Mouse (Mus musculus) limb, embryonic 15.5 days (tissue): ENCODE measurements around the gene Yaf2. TPM values are rescaled to one million over a fixed set of nuclear protein-coding genes. Genes with fewer than 3 reads are reported as not detected.

ENCODE experiments used
- ATAC-seq: fragments of 200-750 bp; cut with Nextera tagmentation; 2 replicates; pipeline ENCODE4 v1.8.0; 2017; ENCODE audit warnings: low read depth, moderate TSS enrichment; ENCODE audit not compliant: insufficient number of reproducible peaks, low FRiP score, low TSS enrichment
- H3K27ac ChIP-seq: fragments of 300-500 bp; sonication (generic); 2 replicates; pipeline ENCODE4 v1.5.1; 2015; ENCODE audit warnings: moderate library complexity, mild to moderate bottlenecking, inconsistent platforms
- H3K27me3 ChIP-seq: fragments of 300-500 bp; sonication (generic); 2 replicates; pipeline ENCODE4 v1.6.1; 2015; ENCODE audit warnings: inconsistent platforms
- H3K36me3 ChIP-seq: fragments of 300-500 bp; sonication (generic); 2 replicates; pipeline ENCODE4 v1.6.1; 2015; ENCODE audit warnings: inconsistent platforms
- H3K4me1 ChIP-seq: fragments of 300-500 bp; sonication (generic); 2 replicates; pipeline ENCODE4 v1.6.1; 2015; ENCODE audit warnings: inconsistent platforms
- H3K4me2 ChIP-seq: fragments of 300-500 bp; sonication (generic); 2 replicates; pipeline ENCODE4 v1.6.1; 2015; ENCODE audit warnings: mild to moderate bottlenecking, inconsistent platforms
- H3K4me3 ChIP-seq: fragments of 300-500 bp; sonication (generic); 2 replicates; pipeline ENCODE4 v1.5.1; 2015; ENCODE audit warnings: mild to moderate bottlenecking, inconsistent platforms
- H3K9ac ChIP-seq: fragments of 300-500 bp; sonication (generic); 2 replicates; pipeline ENCODE4 v1.6.1; 2015; ENCODE audit warnings: inconsistent platforms
- H3K9me3 ChIP-seq: fragments of 300-500 bp; sonication (generic); 2 replicates; pipeline ENCODE4 v1.6.1; 2016; ENCODE audit warnings: inconsistent platforms
- WGBS: fragments of 180-500 bp; shearing (Covaris S2); methylation state at CpG from one replicate; pipeline ENCODE4 v1.1.7; 2015; 5-methylcytosine and 5-hydroxymethylcytosine counted together
- polyA plus RNA-seq: library from polyadenylated mRNA; unstranded; fragments of >200 nt; fragmentation: Nextera tagmentation; extraction: Ambion mirVana; gene quantifications from 2 replicates; pipeline ENCODE4 v1.2.1, GENCODE M21; 2015

The Yaf2 gene
- polyA plus RNA-seq, 1 experiment from 2014 or later: 58.6 TPM

DNA sequence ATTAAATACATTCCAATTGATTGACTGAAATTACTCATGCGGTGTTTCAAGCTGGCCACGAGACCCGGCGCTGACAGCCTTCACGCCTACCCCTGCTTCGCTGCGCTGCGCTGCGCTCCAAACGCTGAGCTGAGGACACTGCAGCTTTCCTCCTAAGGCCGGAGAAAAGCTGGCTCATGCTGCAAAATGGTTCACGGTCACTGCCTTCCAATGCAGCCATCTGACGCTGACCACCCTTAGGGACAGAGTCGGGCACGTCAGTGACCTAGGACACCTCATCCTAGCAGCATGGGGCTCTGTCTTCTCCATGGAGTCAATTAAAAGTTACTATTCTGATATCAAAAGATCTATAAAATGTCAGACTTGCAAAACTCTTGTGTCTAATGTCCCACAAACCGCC is 70.4 kb downstream of the Yaf2 start:
- Histone ChIP-seq H3K27me3 (no peaks in the 10 kb centered on the region), H3K4me1 (peaks cover 8% of the 10 kb centered on the region; the same call in 1 of the 2 replicates), H3K4me3 (no peak overlapping the region), H3K4me2 (no peak overlapping the region), H3K27ac (no peak overlapping the region), H3K9me3 (no peaks in the 10 kb centered on the region), H3K9ac (no peak overlapping the region), H3K36me3 (peaks cover 7% of the 10 kb centered on the region; the same call in 1 of the 2 replicates)
- no peak for ATAC-seq
- 82% methylated on average over 16 of the region's 16 CpGs for WGBS

DNA sequence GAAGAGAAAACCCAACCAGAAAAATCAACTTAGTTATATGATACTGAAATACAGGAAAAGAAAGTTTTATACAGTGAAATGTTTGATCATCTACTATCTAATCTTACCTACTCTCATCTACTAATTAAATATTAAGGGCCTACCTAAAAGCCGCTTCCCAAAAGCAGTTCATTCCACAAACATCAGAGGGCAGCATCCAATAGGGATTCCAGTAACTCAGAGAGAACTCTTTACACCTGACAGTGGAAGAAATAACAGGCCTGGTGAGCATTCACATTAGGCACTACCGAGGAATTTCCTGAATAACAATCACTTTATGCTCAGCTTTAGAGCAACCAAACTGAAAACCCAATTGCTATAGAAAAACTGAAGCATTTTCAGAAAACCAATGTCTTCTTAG is 71.0 kb downstream of the Yaf2 start:
- ATAC-seq: no peak
- WGBS: 35% methylated on average over 2 of the region's 2 CpGs
- Histone ChIP-seq H3K4me3 (no peak overlapping the region), H3K36me3 (peaks cover 12% of the 10 kb centered on the region; the same call in 1 of the 2 replicates), H3K9me3 (no peaks in the 10 kb centered on the region), H3K4me1 (peaks cover 8% of the 10 kb centered on the region; the same call in 1 of the 2 replicates), H3K27ac (no peak overlapping the region), H3K4me2 (no peak overlapping the region), H3K27me3 (no peaks in the 10 kb centered on the region), H3K9ac (no peak overlapping the region)

DNA sequence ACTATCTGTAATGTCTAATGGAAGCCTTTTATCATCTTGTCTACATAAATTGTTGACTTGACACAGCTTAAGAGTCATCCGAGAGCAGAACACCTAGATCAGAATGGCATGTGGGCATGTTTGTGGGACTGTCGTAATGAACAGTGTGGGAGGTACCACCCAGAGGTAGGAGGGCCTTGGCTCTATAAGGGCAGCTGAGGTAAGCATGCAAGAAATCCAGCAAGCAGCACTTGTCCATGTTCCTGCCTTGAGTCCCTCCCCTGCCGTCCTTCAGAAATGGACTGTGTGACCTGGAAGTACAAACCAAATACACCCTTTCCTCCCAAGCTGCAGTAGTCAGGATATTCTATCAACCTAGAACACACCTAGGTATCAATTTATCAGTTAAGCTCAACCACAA is 71.5 kb downstream of the Yaf2 start:
- ATAC-seq: no peak
- no peak overlapping the region for H3K9ac ChIP-seq
- no peaks in the 10 kb centered on the region for H3K9me3 ChIP-seq
- 70% methylated on average over 3 of the region's 3 CpGs for WGBS
- H3K27me3 ChIP-seq: no peaks in the 10 kb centered on the region
- no peak overlapping the region for H3K27ac ChIP-seq
- H3K36me3 ChIP-seq: peaks cover 12% of the 10 kb centered on the region; the same call in 1 of the 2 replicates
- no peak overlapping the region for H3K4me3 ChIP-seq
- no peak overlapping the region for H3K4me2 ChIP-seq
- peaks cover 3% of the 10 kb centered on the region; the same call in 1 of the 2 replicates for H3K4me1 ChIP-seq

DNA sequence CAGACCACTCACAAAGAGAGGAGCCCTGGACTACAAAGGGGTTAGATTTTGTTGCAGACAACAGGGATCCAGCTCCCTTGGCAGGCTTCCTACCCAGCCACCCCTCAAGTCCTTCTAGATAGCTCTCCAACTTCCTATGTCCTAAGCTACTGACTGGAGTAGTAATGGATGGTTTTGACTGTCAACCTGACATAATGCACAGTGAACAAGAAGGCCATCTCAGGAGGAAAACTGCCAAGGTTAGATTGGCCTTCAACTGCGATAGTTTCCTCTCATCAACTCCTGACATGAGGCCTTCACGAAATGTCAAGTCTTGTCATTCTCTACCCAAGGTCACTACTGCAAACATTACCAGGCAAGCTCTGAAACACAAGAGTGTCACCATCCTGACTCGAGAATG is 72.5 kb downstream of the Yaf2 start:
- peaks cover 3% of the 10 kb centered on the region; the same call in 1 of the 2 replicates for H3K4me1 ChIP-seq
- no peak overlapping the region for H3K4me3 ChIP-seq
- H3K36me3 ChIP-seq: peaks cover 7% of the 10 kb centered on the region; the same call in 1 of the 2 replicates
- H3K27ac ChIP-seq: no peak overlapping the region
- H3K9ac ChIP-seq: no peak overlapping the region
- H3K9me3 ChIP-seq: no peaks in the 10 kb centered on the region
- ATAC-seq: no peak
- no peaks in the 10 kb centered on the region for H3K27me3 ChIP-seq
- no peak overlapping the region for H3K4me2 ChIP-seq
- 94% methylated on average over 3 of the region's 3 CpGs for WGBS

DNA sequence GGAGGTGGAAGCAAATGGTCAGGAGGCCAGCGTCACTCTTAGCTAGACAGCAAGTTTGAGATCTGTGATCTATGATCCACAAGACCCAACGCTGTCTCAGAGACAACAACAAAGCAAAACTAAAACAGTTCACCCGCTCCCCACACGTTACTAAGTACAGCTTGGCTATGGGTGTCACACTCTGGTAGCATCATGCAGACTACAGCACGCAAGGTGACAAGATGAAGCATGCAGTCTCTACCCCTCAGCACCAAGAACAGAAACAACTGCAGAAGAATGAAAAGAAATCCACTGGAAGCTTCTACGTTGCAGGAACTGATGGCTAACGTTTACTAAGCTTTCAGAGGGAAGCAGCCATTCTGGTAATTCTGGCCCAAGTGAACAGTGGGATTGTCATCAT is 73.2 kb downstream of the Yaf2 start:
- Histone ChIP-seq H3K4me3 (no peak overlapping the region), H3K9me3 (no peaks in the 10 kb centered on the region), H3K36me3 (peaks cover 11% of the 10 kb centered on the region), H3K4me1 (peaks cover 3% of the 10 kb centered on the region; the same call in 1 of the 2 replicates), H3K4me2 (no peak overlapping the region), H3K27ac (no peak overlapping the region), H3K27me3 (no peaks in the 10 kb centered on the region), H3K9ac (no peak overlapping the region)
- 89% methylated on average over 7 of the region's 7 CpGs for WGBS
- no peak for ATAC-seq

DNA sequence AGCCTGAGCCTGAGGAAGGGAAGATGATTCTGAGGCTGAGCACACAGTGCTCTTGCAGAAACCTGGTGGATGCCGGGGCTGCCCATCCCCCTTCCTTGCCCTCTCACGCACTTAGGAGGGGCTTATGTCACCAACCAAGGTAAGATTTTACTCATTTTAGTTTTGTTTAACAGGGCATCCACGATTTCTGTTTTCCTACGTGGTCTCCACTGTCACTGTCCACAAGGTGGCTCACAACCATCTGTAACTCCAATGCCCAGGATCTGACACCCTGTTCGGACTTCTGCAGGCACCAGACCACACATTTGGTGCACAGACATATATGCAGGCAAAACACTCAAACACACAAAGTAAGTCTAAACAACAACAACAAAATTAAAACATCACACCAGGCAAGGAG is 73.9 kb downstream of the Yaf2 start:
- H3K9me3 ChIP-seq: no peaks in the 10 kb centered on the region
- no peak overlapping the region for H3K4me2 ChIP-seq
- no peak for ATAC-seq
- H3K36me3 ChIP-seq: peaks cover 19% of the 10 kb centered on the region
- no peak overlapping the region for H3K27ac ChIP-seq
- no peaks in the 10 kb centered on the region for H3K27me3 ChIP-seq
- H3K9ac ChIP-seq: no peak overlapping the region
- no peak overlapping the region for H3K4me3 ChIP-seq
- H3K4me1 ChIP-seq: peaks cover 3% of the 10 kb centered on the region; the same call in 1 of the 2 replicates
- WGBS: 58% methylated on average over 5 of the region's 5 CpGs

DNA sequence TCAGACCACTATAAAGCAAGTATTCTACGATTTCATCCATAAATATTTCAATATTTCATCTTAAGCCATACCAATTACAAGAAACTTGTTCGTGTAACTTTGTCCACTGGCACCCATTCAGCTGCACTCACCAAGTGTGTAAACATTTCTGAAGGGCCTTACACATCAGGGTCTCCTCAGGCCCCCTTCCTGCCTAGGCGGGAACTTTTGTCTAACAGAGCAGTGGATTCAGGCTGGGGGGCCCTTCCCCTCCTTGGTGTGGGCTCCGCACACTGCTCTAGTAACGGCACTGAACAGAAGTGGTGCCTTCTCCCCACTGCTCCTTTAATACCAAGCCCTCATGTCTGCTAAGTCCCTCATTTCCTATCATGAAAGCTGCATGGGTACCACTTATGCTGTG is 74.5 kb downstream of the Yaf2 start:
- WGBS: 78% methylated on average over 5 of the region's 5 CpGs
- H3K4me1 ChIP-seq: peaks cover 3% of the 10 kb centered on the region; the same call in 1 of the 2 replicates
- peaks cover 23% of the 10 kb centered on the region for H3K36me3 ChIP-seq

DNA sequence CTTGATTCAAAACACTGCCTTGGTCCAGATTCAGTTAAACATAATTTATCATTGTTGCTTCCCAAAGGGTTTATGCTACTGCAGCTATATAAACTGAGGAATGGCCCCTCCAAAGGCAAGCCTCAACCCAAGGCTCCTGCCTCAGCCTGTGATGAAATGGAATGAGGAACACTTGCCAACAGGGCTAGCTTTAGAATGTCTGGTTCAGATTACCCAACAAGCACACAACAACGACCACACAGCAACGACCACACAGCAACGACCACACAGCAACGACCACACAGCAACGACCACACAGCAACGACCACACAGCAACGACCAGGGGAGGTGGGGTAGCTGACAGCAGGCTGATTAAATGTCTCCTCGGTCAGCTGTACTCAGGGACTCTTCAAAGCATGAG is 76.8 kb downstream of the Yaf2 start:
- Histone ChIP-seq H3K4me1 (no peaks in the 10 kb centered on the region), H3K27me3 (no peaks in the 10 kb centered on the region), H3K36me3 (peaks cover 34% of the 10 kb centered on the region), H3K9me3 (no peaks in the 10 kb centered on the region), H3K27ac (no peak overlapping the region), H3K4me2 (no peak overlapping the region), H3K9ac (no peak overlapping the region), H3K4me3 (no peak overlapping the region)
- 64% methylated on average over 8 of the region's 8 CpGs for WGBS
- no peak for ATAC-seq

More for the DNA sequence above, 74.5 kb downstream of the Yaf2 start:
- Histone ChIP-seq H3K27me3 (no peaks in the 10 kb centered on the region), H3K4me2 (no peak overlapping the region), H3K9me3 (no peaks in the 10 kb centered on the region), H3K9ac (no peak overlapping the region), H3K4me3 (no peak overlapping the region), H3K27ac (no peak overlapping the region)
- ATAC-seq: no peak

DNA sequence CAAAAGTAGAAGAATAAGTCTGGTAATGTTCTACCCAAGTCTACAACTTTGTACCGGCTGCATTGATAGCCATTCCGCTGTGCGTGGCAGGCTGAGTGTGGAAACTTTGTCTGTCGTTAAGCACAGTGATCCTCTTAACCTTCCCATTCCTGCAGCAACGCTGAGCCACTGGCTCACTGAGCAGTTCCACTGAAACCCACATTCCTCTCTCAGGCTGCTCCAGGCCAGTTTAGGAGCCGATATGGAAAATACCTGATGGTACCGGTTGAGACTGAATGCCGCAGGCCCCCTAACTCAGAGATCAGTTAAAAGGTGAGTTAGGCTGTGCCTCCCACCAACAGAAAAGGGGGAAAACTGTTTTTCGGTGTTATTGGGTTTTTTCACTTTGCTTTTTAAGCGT is 81.4 kb downstream of the Yaf2 start:
- Histone ChIP-seq H3K4me2 (no peak overlapping the region), H3K9ac (no peak overlapping the region), H3K4me1 (no peaks in the 10 kb centered on the region), H3K9me3 (no peaks in the 10 kb centered on the region), H3K36me3 (peaks cover 38% of the 10 kb centered on the region), H3K27ac (no peak overlapping the region), H3K4me3 (no peak overlapping the region), H3K27me3 (no peaks in the 10 kb centered on the region)
- no peak for ATAC-seq
- WGBS: 41% methylated on average over 10 of the region's 10 CpGs

DNA sequence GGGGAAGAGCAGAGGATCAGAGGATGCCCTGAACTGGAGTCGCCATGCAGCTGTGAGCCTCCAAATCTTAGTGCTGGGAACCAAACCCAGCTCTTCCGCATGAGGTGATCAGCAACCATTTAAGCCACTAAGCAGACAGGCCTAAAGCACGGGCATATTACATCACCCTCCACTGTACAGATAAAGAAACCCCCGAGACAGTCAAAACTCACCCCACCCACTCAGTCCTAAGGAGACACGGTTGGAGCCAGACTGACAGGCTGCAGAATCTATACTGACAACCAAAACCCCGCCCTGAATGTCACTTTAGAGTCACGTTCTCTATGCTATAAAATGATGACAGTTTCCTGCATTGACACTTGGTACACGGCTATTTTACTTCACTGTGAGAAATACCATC is 83.6 kb downstream of the Yaf2 start:
- Histone ChIP-seq H3K27ac (no peak overlapping the region), H3K27me3 (no peaks in the 10 kb centered on the region), H3K36me3 (peaks cover 42% of the 10 kb centered on the region), H3K9ac (no peak overlapping the region), H3K4me1 (no peaks in the 10 kb centered on the region), H3K9me3 (no peaks in the 10 kb centered on the region), H3K4me2 (no peak overlapping the region), H3K4me3 (no peak overlapping the region)
- ATAC-seq: no peak
- 77% methylated on average over 8 of the region's 8 CpGs for WGBS

DNA sequence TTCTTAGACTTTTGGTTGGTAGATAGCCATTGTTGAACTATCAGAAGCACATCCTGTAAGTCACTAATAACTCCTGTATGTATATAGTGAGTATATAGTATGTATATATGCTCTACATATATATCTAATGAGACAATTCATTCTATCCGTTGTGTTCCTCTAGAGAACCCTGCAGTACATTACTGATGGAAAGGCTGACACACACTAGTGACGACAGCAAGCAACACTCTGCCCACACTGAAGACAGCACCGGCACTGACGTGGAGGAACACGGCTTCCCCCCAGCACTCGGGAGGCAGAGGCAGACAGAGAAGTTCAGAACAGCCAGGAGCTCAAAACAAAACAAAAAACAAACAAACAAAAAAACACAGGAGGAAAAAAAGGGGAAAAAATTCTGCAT is 84.3 kb downstream of the Yaf2 start:
- H3K4me2 ChIP-seq: no peak overlapping the region

DNA sequence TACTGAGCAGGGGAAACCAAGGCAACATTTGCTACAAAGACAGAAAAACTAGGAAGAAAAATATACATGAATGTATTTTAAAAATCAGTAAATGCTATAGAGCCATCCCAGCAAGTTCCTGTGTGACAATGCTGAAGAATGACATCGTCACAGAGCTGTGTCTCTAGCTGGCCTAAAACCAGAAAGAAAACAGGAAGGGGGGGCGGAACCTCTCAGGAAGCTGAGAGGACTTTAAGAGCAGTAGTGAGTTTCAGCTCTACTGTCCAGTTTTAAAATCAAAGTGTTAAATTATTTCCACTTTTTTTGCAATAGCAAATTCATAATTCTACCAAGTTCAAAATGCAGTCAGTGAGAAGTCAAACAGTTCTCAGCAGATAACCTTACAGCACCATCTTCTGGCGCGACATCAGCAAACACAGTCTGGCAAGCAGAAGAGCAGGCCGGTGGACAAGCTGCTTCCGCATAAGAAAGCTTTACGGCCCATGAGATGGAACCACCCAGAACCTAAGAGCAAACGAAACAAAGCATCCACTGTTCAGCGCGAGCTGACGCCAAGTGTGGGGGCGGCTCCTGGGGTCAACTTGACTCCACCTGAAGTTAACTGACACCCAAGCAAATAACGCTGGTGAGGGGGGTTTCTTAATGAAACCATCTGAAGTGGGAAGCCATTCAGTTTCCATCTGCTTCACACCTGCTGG is 85.0 kb downstream of the Yaf2 start:
- Histone ChIP-seq H3K9me3 (no peaks in the 10 kb centered on the region), H3K9ac (no peak overlapping the region), H3K4me3 (no peak overlapping the region), H3K27ac (no peak overlapping the region), H3K4me1 (no peaks in the 10 kb centered on the region), H3K4me2 (no peak overlapping the region), H3K36me3 (peaks cover 38% of the 10 kb centered on the region), H3K27me3 (no peaks in the 10 kb centered on the region)
- ATAC-seq: no peak
- WGBS: 60% methylated on average over 13 of the region's 13 CpGs

More for the DNA sequence above, 84.3 kb downstream of the Yaf2 start:
- 88% methylated on average over 6 of the region's 6 CpGs for WGBS
- H3K27me3 ChIP-seq: no peaks in the 10 kb centered on the region
- ATAC-seq: no peak
- no peak overlapping the region for H3K4me3 ChIP-seq
- H3K9ac ChIP-seq: no peak overlapping the region
- no peaks in the 10 kb centered on the region for H3K9me3 ChIP-seq
- H3K27ac ChIP-seq: no peak overlapping the region
- H3K4me1 ChIP-seq: no peaks in the 10 kb centered on the region
- peaks cover 39% of the 10 kb centered on the region for H3K36me3 ChIP-seq
